Mouse (Mus musculus) mouse embryonic stem cell (cell line): ENCODE results near the gene Gipc3.

Experiments used
- in situ Hi-C, 2 experiments: fragments of 300-500 bp; cut with MboI; formaldehyde crosslinking; loops; 1 replicate in 1 of 2; 3 replicates in 1 of 2; pipeline ENCODE4 v1.14.3; 2019 to 2020; ENCODE audit warnings: low sequenced_read_pairs in 2 of 2, low pct_unique_long_range_greater_than_20kb in 1 of 2, mixed read lengths in 1 of 2; ENCODE audit not compliant: unreplicated experiment in 1 of 2

Gene Gipc3

GRCm38 (mm10) chr10:81377362-81377664, 34.2 kb upstream of the Gipc3 start:
- in situ Hi-C loops: no loop called here

- in situ Hi-C loops: no loop called here
Measured at GRCm38 (mm10) chr10:81376561-81377361, 33.7 kb upstream of the Gipc3 start.

GRCm38 (mm10) chr10:81375322-81375721, 32.3 kb upstream of the Gipc3 start:
- in situ Hi-C loops: no loop called here

- in situ Hi-C loops: no loop called here
Measured at GRCm38 (mm10) chr10:81367207-81367495, 24.1 kb upstream of the Gipc3 start.

- in situ Hi-C loops: no loop called here
Measured at GRCm38 (mm10) chr10:81366477-81367206, 23.6 kb upstream of the Gipc3 start.

- in situ Hi-C loops: no loop called here
Measured at GRCm38 (mm10) chr10:81365672-81366476, 22.8 kb upstream of the Gipc3 start, which contains the start of gene 4930404N11Rik. TSS of gene 4930404N11Rik (minus strand) at chr10:81365816.

GRCm38 (mm10) chr10:81365073-81365472, 22.0 kb upstream of the Gipc3 start:
- in situ Hi-C loops: no loop called here

- in situ Hi-C loops: no loop called here
Measured at GRCm38 (mm10) chr10:81364666-81365065, 21.6 kb upstream of the Gipc3 start.

GRCm38 (mm10) chr10:81363436-81364346, 20.6 kb upstream of the Gipc3 start:
- in situ Hi-C loops: no loop called here

- in situ Hi-C loops: no loop called here
Measured at GRCm38 (mm10) chr10:81362336-81362949, 19.4 kb upstream of the Gipc3 start.

- in situ Hi-C loops: no loop called here
Measured at GRCm38 (mm10) chr10:81360721-81361120, 17.7 kb upstream of the Gipc3 start.

- in situ Hi-C loops: no loop called here
Measured at GRCm38 (mm10) chr10:81358841-81359240, 15.8 kb upstream of the Gipc3 start.

- in situ Hi-C loops: no loop called here
Measured at GRCm38 (mm10) chr10:81358209-81358608, 15.1 kb upstream of the Gipc3 start.

GRCm38 (mm10) chr10:81356991-81357844, 14.2 kb upstream of the Gipc3 start, which contains the start of gene Mfsd12:
TSS of gene Mfsd12 (plus strand) at chr10:81357491.
- in situ Hi-C loops: no loop called here

GRCm38 (mm10) chr10:81356352-81356990, 13.4 kb upstream of the Gipc3 start:
- in situ Hi-C loops: no loop called here

- in situ Hi-C loops: no loop called here
Measured at GRCm38 (mm10) chr10:81355533-81355932, 12.5 kb upstream of the Gipc3 start.
